In genomic region chr8:13208627-13209355, GRCm38 (mm10) we compare ENCODE assay signal across 10 mouse cellular contexts. TPM values are rescaled to one million over a fixed set of nuclear protein-coding genes. Genes with fewer than 3 reads are reported as not detected.
A peak's percentile ranks its signal among the peaks of the same experiment; 100 is the strongest.
DNase-seq lines count a peak whose midpoint lies in the region; ATAC-seq and TF ChIP-seq lines count a peak whose summit lies in the region.
"Had no signal": no experiment of that assay in that cellular context is flagged by ENCODE, and none has a peak within 500 bp of the region (broad histone marks: within the 10 kb centered on the region; RNA-seq: fewer than 3 reads in every experiment).

No protein-coding gene starts in this region.

- DNase-seq in thymus, postnatal 14 days, result peak; percentile 16
- no peak for DNase-seq in thymus, postnatal 36 days
- DNase-seq in c-Kit-positive CD71-positive TER-119-positive erythroid progenitor cells, embryonic 14.5 days (ENCODE audit: low spot score), result peak; percentile 64
- DNase-seq in heart, postnatal 14 days, result peak; percentile 61 to 78
- peak; percentile 36 for DNase-seq in stomach, postnatal 0 days (ENCODE audit: low spot score)
- no peak for DNase-seq in cerebellum, adult 9-11 months
- no peak for DNase-seq in forebrain, embryonic 11.5 days (ENCODE audit: low spot score)
- no peak for DNase-seq in left cerebral cortex, adult 11 months (ENCODE audit: low spot score)

- ATAC-seq in stomach, postnatal 0 days (ENCODE audit: low FRiP score, low TSS enrichment), result no peak
- ATAC-seq in forebrain, embryonic 11.5 days (replicated peaks; ENCODE audit: low FRiP score), result no peak

- no peaks in the 10 kb centered on the region for H3K9me3 ChIP-seq in stomach, postnatal 0 days (ENCODE audit: control insufficient read depth, low read length)
- H3K9me3 ChIP-seq in forebrain, embryonic 11.5 days (ENCODE audit: control insufficient read depth, low read length), result no peaks in the 10 kb centered on the region

- no peaks in the 10 kb centered on the region for H3K36me3 ChIP-seq in stomach, postnatal 0 days (ENCODE audit: control insufficient read depth, insufficient read depth, low read length)
- no peaks in the 10 kb centered on the region for H3K36me3 ChIP-seq in forebrain, embryonic 11.5 days (ENCODE audit: control insufficient read depth, insufficient read depth, low read length)

- no peaks in the 10 kb centered on the region for H3K27me3 ChIP-seq in stomach, postnatal 0 days (ENCODE audit: control insufficient read depth, insufficient read depth, low read length)
- no peaks in the 10 kb centered on the region for H3K27me3 ChIP-seq in forebrain, embryonic 11.5 days (ENCODE audit: control insufficient read depth, insufficient read depth, low read length)

- intact Hi-C loops in heart, postnatal 14 days (cut with DNase I), result loop anchor here (5.0 kb wide), 1 partner anchor 76 kb away; no protein-coding TSS in a partner anchor

- no peaks in the 10 kb centered on the region; the same call in 1 of the 2 replicates for H3K4me1 ChIP-seq in stomach, postnatal 0 days (replicated peaks; ENCODE audit: control insufficient read depth, insufficient read depth)
- H3K4me1 ChIP-seq in forebrain, embryonic 11.5 days (replicated peaks; ENCODE audit: control insufficient read depth, insufficient read depth, low read length), result 0 out of 2 replicates have a peak, but pooled peaks cover 1% of the 10 kb centered on the region

- H3K27ac ChIP-seq in stomach, postnatal 0 days (replicated peaks), result no peak overlapping the region
- H3K27ac ChIP-seq in forebrain, embryonic 11.5 days (ENCODE audit: low read depth, low read length), result no peak overlapping the region
- H3K27ac ChIP-seq: macrophage had no signal

- H3K4me2 ChIP-seq in stomach, postnatal 0 days (replicated peaks; ENCODE audit: low read depth), result no peak overlapping the region
- no peak overlapping the region for H3K4me2 ChIP-seq in forebrain, embryonic 11.5 days (ENCODE audit: low read depth, low read length, severe bottlenecking)

- H3K9ac ChIP-seq in stomach, postnatal 0 days (ENCODE audit: low read length), result no peak overlapping the region
- H3K9ac ChIP-seq in forebrain, embryonic 11.5 days (ENCODE audit: low read length), result no peak overlapping the region

- peak; percentile 62 for TF ChIP-seq CTCF in stomach, postnatal 0 days (IDR thresholded peaks at IDR 0.05; ENCODE audit: low read depth)

- TF ChIP-seq EP300 in stomach, postnatal 0 days (optimal IDR thresholded peaks at IDR 0.05), result no peak

- WGBS in stomach, postnatal 0 days, result 32% methylated on average over 6 of the region's 6 CpGs
- 50% methylated on average over 6 of the region's 6 CpGs for WGBS in forebrain, embryonic 11.5 days

- H3K4me3 ChIP-seq in stomach, postnatal 0 days (ENCODE audit: low read depth, low read length), result no peak overlapping the region
- no peak overlapping the region for H3K4me3 ChIP-seq in forebrain, embryonic 11.5 days (ENCODE audit: low read depth, low read length)

RNA-seq across cellular contexts. Expression of gene Grtp1, which starts 8.4 kb away (rescaled TPM):
- total RNA-seq in heart, postnatal 14 days (2021), result 1 to 10 TPM; 2.8 to 2.9 TPM
- polyA plus RNA-seq in stomach, postnatal 0 days (2015; fragmentation: Nextera tagmentation; extraction: Ambion mirVana), result 30.6 and 31.8 TPM in 2 replicates
- polyA plus RNA-seq in forebrain, embryonic 11.5 days (2014; fragmentation: Nextera tagmentation; extraction: Ambion mirVana), result 18.3 and 21.4 TPM in 2 replicates

RNA-seq across cellular contexts. Expression of gene Adprhl1, which starts 45.2 kb away (rescaled TPM):
- total RNA-seq in heart, postnatal 14 days (2021), result 100 to 1,000 TPM; 380 to 433 TPM
- 0.42 and 0.50 TPM in 2 replicates for polyA plus RNA-seq in stomach, postnatal 0 days (2015; fragmentation: Nextera tagmentation; extraction: Ambion mirVana)
- polyA plus RNA-seq in forebrain, embryonic 11.5 days (2014; fragmentation: Nextera tagmentation; extraction: Ambion mirVana), result not detected in 2 replicates
- polyA plus RNA-seq: testis, adult 2 months had no signal

RNA-seq across cellular contexts. Expression of gene Lamp1, which starts 49.8 kb away (rescaled TPM):
- total RNA-seq in heart, postnatal 14 days (2021), result 100 to 1,000 TPM; 328 to 332 TPM
- polyA plus RNA-seq in stomach, postnatal 0 days (2015; fragmentation: Nextera tagmentation; extraction: Ambion mirVana), result 260 and 278 TPM in 2 replicates
- polyA plus RNA-seq in forebrain, embryonic 11.5 days (2014; fragmentation: Nextera tagmentation; extraction: Ambion mirVana), result 240 and 251 TPM in 2 replicates

Comparison
In these comparisons a context has a peak if more than half of its experiments do, and no peak if none do; other contexts are left out.
1. DNase-seq: peak in thymus, postnatal 14 days (single experiment), c-Kit-positive CD71-positive TER-119-positive erythroid progenitor cells, embryonic 14.5 days (single experiment), heart, postnatal 14 days (2 of 2) and stomach, postnatal 0 days (single experiment); none in thymus, postnatal 36 days (0 of 2), cerebellum, adult 9-11 months (single experiment), forebrain, embryonic 11.5 days (single experiment) and left cerebral cortex, adult 11 months (single experiment).